Mouse (Mus musculus): ENCODE data around the gene Hsd3b1.
"Not testable (repeated sequence)": the region's sequence is repeated elsewhere in the genome, so short reads cannot be mapped to it uniquely, and the experiment has no call there.

Gene Hsd3b1

GRCm38 (mm10) chr3:98859576-98859975 lies at the start of gene Hsd3b1:
TSS of gene Hsd3b1 (minus strand) at chr3:98859794.
- DNase-seq, result no peak

- no peak for DNase-seq
These were observed 38.0 kb upstream of the Hsd3b1 start for GRCm38 (mm10) chr3:98897606-98898005.

GRCm38 (mm10) chr3:98895071-98895601 lies 35.5 kb upstream of the Hsd3b1 start:
- no peak for DNase-seq

GRCm38 (mm10) chr3:98893057-98893772 lies 33.6 kb upstream of the Hsd3b1 start, which contains the start of gene Hao2:
TSS of gene Hao2 (minus strand) at chr3:98893239.
- DNase-seq, result no peak

- no peak for DNase-seq
These were observed 30.8 kb upstream of the Hsd3b1 start for GRCm38 (mm10) chr3:98890430-98890829.

- no peak for DNase-seq
These were observed 28.6 kb upstream of the Hsd3b1 start for GRCm38 (mm10) chr3:98888206-98888605.

GRCm38 (mm10) chr3:98880831-98881230 lies 21.2 kb upstream of the Hsd3b1 start:
- DNase-seq, result no peak

- no peak for DNase-seq
These were observed 20.6 kb upstream of the Hsd3b1 start for GRCm38 (mm10) chr3:98880216-98880615.

- DNase-seq, result no peak
These were observed 8.6 kb upstream of the Hsd3b1 start for GRCm38 (mm10) chr3:98868219-98868618.

GRCm38 (mm10) chr3:98862800-98863199 lies 3.2 kb upstream of the Hsd3b1 start:
- DNase-seq, result no peak

- DNase-seq, result no peak
These were observed 1.5 kb downstream of the Hsd3b1 start for GRCm38 (mm10) chr3:98858051-98858450.

- DNase-seq, result no peak
These were observed 2.7 kb downstream of the Hsd3b1 start for GRCm38 (mm10) chr3:98856892-98857291.

GRCm38 (mm10) chr3:98855160-98855559 lies 4.4 kb downstream of the Hsd3b1 start:
- DNase-seq, result no peak

GRCm38 (mm10) chr3:98853685-98854084 lies 5.9 kb downstream of the Hsd3b1 start:
- no peak for DNase-seq

GRCm38 (mm10) chr3:98853051-98853450 lies 6.5 kb downstream of the Hsd3b1 start:
- DNase-seq, result no peak

GRCm38 (mm10) chr3:98852631-98853030 lies 7.0 kb downstream of the Hsd3b1 start:
- no peak for DNase-seq

GRCm38 (mm10) chr3:98851853-98852252 lies 7.7 kb downstream of the Hsd3b1 start:
- no peak for DNase-seq

- no peak for DNase-seq
These were observed 9.3 kb downstream of the Hsd3b1 start for GRCm38 (mm10) chr3:98850262-98850661.

GRCm38 (mm10) chr3:98848898-98849297 lies 10.7 kb downstream of the Hsd3b1 start:
- no peak for DNase-seq

GRCm38 (mm10) chr3:98814101-98814670 lies 45.4 kb downstream of the Hsd3b1 start, which contains the start of gene Hsd3b6:
TSS of gene Hsd3b6 (minus strand) at chr3:98814443.
- no peak for DNase-seq

GRCm38 (mm10) chr3:98812653-98813052 lies 46.9 kb downstream of the Hsd3b1 start:
- DNase-seq, result not testable (repeated sequence)

GRCm38 (mm10) chr3:98805032-98805431 lies 54.6 kb downstream of the Hsd3b1 start:
- DNase-seq, result not testable (repeated sequence)
